Mouse (Mus musculus) ES-Bruce4 (cell line): Measurements from ENCODE around the gene Hsf2bp.

Source experiments
- CTCF ChIP-seq: IDR thresholded peaks from one replicate; pipeline ENCODE4 v1.8.1; 2011; ENCODE audit warnings: low read depth, low read length
- POLR2A ChIP-seq: IDR thresholded peaks from one replicate; pipeline ENCODE4 v1.8.1; 2011; ENCODE audit warnings: low read length; ENCODE audit not compliant: insufficient read depth

GRCm38 (mm10) chr17:32028301-32028700, 7.8 kb downstream of the Hsf2bp start:
- no peak for TF ChIP-seq POLR2A
- no peak for TF ChIP-seq CTCF
